Comparison of ENCODE assay signal across 20 mouse cellular contexts in the genomic region with DNA sequence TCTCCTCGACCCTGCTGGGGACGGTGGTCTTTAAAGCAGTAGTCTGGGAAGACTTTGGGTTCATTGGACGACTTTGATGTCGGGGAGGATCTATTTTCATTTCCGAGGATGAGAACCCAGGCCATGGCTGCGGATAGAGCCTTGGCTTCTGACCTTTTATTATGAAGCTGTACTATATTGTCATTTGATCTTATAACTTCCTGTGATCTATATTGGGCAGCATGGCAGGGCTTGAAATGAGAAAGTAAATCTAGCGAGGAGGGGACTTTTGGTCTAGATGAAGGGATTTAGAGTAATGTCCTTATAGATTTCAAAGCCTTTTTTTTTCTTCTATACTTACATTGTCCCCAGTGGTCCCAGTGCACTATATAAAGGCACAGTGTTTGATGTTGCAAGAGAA.
A peak's percentile ranks its signal among the peaks of the same experiment; 100 is the strongest.
DNase-seq lines count a peak whose midpoint lies in the region; ATAC-seq lines count a peak whose summit lies in the region.
"Had no signal": no experiment of that assay in that cellular context is flagged by ENCODE, and none has a peak within 500 bp of the region (broad histone marks: within the 10 kb centered on the region; RNA-seq: fewer than 3 reads in every experiment).

No protein-coding gene starts in this region.

- peak; percentile 8 for DNase-seq in heart, adult 11 months
- DNase-seq in heart, postnatal 25 days (ENCODE audit: low spot score): no peak
- DNase-seq in naive thymus-derived CD4-positive, alpha-beta T cell, adult 2 months (ENCODE audit: low read depth): peak; percentile 42
- no peak for DNase-seq in ovary, adult 18-20 months (ENCODE audit: low spot score)
- DNase-seq: adrenal gland, adult 2 months; adrenal gland, postnatal 10 days; adrenal gland, postnatal 25 days; B cell, adult 2 months; cerebellum, adult 11 months; cerebellum, adult 18-20 months; cerebellum, adult 8-10 months; cerebellum, adult 9-11 months; cerebellum, postnatal 14 days; cerebellum, postnatal 36 days; embryo, embryonic 11 days had no signal

- intact Hi-C loops in heart, postnatal 25 days (cut with DNase I): no loop called here

- ATAC-seq in activated CD4-positive, CD25-positive, alpha-beta regulatory T cell, adult 4 months: peak; percentile 65
- no peak for ATAC-seq in monocyte, adult 5-6 weeks (replicated peaks; ENCODE audit: insufficient number of reproducible peaks, low FRiP score, low TSS enrichment, poor library complexity, severe bottlenecking)
- ATAC-seq: forebrain, embryonic 14.5 days; forebrain, embryonic 16.5 days; Patski had no signal

Comparison
In these comparisons a context has a peak if more than half of its experiments do, and no peak if none do; other contexts are left out.
1. DNase-seq: peak in heart, adult 11 months (single experiment) and naive thymus-derived CD4-positive, alpha-beta T cell, adult 2 months (single experiment); none in heart, postnatal 25 days (single experiment) and ovary, adult 18-20 months (single experiment).